Mouse (Mus musculus) retina, postnatal 7 days (tissue): ENCODE data around the gene Inpp5a.

Experiments
- DNase-seq: peaks from one replicate; pipeline ENCODE4 v3.0.0-alpha.2; 2012; ENCODE audit warnings: low read depth, low spot score

The Inpp5a gene

DNA sequence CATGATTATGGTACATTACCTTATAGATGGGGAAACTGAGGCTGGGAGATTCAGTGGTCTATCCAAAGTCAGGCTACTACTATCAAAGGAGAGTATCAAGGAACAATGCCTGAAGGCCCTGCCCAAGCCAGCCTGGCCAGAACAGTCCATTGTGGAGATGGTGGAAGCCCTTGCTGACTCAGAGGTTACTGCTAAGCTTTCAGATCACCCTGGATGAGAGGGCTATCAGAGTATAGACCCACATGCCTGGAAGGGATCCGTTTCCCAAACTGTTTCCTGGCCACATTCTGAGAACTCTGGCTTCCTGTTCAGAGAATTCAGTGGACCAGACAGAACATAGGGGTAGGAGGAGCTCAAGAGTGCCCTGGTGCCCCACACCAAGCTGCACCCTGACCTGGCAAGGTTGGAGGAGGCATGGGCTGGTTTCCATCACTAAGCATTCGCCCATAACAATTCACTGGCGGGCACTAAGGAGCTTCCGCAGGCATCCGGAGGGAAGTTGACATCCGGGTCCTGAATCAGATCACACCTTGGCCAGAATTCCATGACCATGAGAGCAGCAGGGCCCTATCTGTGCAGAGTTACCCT is 19.3 kb upstream of the Inpp5a start:
- DNase-seq, result no peak

DNA sequence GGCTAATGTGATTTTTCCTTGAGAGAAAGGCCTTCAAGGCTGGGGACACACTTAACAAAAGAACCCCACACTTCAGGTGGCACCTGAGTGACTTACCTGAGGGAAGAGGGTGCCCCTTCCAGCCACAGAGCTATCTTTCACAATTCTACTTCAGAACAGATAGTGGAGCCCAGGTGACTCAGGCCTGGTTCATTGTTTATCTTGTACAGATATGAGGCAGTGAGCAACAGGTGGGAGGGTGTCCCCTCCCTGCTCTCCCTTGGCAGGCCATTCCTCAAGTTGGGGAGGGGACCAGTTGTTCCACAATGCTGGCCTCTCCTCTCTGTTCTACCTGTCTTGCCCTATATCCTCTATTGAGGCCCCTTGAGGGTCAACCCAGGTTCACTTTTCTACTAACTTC is 17.5 kb upstream of the Inpp5a start:
- DNase-seq, result no peak

DNA sequence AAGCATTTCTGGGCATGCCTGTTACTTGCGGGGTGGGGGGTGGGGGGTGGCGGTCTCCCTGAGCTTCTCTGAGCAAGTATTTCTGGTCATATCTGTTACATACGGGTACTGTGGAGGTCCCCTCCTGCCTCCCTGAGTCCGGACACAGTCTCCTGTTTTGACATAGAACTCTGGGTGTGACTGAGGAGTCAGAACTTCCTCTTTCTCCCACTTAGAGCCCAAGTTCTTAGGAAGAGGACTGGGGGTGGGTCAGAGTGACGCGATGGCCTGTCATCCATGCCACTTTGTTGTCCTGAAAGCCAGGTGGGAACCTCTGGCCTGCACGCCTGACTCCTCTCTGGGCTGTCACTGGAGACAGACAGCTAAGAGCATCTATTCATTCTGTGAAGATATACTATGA is 11.5 kb upstream of the Inpp5a start:
- DNase-seq, result no peak

DNA sequence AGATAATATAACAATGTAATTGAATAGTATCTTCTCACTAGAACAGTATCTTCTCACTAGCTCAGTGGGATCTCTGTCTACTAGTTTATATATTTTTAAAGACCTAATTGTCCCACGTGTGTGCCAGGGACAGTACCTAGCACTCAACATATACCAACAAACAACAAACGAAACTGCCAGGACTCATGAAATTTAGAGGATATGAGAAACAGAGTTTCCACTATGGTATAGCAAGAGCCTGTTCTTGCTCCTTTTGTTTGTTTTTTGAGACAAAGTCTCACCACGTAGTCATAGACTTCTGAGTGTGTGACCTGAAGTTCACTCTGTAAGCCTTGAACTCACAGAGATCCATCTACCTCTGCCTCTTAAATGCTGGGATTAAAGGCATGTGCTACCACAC is 10.6 kb upstream of the Inpp5a start:
- DNase-seq, result no peak

DNA sequence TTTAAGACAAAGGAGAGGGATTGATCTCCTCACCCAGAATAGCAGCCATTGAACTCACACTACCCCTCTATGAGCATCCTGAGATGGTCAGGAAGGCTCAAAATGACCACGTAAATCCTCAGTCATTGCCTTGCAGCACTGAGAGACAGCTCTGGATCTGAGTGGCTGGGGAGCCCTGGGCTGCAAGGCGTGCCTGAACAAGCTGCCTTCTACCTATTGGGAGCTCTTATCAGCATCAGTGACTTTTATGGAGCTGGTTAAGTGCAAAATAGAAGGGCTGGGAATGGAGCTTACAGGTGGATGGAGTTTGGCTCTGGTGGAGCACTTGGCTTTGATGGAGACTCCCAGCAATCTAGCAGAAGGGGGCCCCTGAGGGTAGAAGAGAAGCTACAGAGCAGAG is 9.2 kb upstream of the Inpp5a start:
- DNase-seq, result no peak

DNA sequence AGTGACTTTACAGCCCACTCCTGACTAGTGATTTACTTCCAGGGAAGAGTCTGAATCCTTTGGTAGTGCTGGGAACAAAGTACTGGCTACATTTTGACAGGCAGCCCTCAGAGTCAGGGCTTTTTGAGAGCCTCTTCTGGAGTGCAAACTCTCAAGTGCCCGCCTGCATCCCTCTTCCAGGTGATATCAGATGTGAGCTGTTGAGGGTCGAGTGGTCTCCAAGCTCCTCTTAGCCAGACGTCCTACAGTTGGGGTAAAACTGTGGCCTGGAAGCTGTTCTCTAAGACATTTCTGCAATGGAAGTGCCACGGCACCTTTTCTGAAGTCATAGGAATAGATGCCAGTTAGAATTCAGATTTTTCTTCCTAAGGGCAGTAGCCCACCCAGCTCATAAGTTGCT is 8.7 kb upstream of the Inpp5a start:
- DNase-seq, result no peak

DNA sequence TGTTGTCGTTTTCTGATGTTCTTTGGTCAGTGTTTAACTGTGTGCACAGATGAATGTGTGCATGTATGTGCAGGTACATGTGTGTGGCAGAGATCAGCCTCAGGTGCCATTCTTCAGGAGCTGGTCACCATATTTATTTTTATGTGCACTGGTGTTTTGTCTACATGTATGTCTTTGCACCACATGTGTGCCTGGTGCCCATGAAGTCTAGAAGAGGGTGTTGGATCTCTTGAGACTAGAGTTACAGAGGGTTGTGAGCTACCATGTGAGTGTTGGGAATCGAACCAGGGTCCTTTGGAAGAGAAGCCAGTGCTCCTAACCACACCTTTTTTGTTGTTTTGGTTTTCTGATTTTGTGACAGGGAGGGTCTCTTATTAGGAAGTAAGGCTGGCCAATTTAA is 7.0 kb upstream of the Inpp5a start:
- DNase-seq, result no peak

DNA sequence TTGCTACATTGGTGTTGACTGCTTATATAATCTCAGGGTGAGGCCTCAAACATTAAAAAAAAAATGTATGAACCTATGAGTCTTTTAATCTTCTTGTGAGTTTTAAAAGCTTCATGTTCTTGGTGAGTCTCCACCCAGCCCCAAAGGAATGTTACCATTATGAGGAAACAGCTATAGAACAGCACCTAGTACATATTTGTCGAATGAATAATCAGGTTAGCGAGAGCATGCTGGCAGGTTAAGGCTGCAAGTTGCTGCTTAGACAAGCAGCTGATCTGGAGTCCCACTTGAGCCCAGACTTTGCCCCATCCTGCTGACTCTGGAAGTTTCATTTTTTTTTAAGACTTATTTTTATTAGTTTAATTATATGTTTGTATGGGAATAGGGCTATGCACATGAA is 6.1 kb upstream of the Inpp5a start:
- no peak for DNase-seq

DNA sequence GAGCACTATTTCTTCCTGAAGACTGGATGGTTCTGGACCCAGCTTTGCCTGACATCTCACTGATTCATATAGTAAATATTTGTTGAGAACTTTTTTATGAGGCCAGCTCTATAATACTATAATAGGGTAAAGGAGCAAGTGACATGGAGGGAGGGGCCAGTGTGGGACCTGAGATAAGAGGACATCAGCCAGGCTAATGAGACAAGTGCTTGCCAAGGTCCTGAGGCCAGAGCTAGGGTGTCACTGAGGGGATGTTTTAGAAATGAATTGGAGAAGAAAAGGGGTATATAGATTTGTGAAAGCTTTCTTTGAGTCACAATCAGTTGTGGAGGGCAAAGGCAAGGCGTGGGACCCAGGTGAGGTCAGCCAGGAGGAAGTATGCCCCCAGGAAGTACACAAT is 4.4 kb upstream of the Inpp5a start:
- no peak for DNase-seq

DNA sequence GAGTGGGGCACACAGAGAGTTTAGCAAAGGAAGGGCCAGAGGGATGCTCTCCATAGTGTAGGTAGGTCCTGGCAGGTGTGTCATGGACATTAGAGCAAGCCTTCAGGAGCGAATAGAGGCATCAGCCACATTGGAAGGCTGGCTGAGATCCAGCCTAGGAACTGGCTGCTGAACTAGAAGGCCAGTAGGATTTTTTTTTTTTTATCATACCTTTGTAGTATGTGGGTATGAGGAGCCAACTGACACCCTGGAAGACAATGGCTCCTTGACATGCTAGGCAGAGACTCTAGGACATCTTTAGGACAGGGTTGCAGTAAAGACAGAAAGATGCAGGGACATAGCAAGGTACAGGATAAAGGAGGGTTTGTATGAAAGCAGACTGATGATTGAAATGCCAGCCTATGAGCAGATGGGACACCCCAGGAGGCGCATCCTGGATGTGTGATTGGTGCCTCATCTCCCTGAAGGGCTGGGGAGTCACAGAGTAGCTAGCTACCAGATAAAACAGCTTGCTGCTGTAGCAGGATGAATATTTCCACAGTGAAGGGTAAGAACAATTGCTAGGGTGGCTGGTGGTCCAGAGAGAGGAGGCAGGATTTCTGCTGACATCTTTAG is 3.9 kb upstream of the Inpp5a start:
- DNase-seq, result no peak

DNA sequence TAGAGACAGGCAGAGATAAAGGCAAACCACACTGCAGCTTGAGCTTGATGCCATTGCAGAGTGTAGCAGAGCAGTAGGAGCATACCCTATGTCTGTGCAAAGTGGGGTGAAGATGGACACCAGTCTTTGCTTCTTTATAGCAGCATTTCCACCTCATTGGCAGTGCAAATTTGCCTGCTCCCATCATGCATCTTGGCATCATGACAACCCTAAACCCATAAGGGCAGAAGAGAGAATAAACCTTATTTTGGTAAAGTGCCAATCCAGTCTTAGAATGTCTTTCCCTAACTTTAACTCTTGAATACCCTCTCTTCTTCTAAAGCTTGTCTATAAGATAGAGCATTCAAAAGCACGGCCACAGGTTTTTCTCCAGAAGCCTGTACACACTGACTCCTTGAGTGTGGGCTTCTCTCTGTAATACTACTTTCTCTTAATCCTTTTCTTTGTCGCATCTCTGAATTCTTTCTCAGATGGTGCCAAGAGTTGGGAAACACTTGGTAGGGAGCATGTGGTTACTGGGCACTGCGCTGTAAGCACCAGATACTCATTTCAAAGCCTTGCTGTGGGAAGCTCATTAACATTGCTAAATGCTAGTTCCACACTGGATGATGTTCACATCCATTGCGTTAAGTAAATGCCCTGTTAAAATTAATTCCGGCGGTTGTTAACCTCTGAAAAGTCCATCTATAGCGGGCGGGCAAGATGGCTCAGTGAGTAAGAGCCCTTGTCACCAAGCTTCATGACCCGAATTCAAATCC is 1.8 kb upstream of the Inpp5a start:
- DNase-seq, result no peak

DNA sequence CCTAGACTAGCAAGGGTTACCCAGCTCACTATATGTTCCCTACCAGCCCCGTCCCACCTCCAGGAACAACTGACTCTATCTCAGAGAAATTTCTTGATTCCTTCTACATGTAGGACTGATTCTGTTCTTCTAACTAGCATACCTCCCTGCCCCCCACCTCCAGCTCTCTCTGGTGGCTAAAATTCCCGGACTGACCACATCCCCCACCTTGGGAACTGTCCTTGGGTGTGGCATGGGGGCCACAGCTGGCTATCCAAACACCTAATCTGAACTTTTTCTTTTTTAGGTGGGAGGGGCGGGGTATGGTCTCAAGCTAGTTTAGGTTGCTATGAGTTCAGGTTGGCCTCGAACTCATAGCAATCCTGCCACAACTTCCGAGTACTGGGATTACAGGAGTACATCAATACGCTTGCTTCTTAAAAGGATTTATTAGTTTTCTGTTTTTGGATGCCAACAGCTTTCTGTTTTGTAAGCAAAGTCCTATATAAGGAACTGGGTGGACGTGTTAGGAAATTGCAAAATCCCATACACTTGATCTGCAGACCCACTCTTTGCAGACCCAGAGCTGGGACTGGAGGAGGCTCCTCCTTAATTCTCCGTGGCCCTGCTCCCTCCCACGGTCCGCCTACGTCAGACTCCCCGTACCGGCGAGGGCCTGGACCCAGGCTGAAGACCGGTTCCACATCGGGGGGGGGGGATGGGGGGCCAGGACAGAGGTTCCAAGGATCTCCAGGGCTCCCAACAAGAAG is 814 bp upstream of the Inpp5a start:
- DNase-seq, result no peak

DNA sequence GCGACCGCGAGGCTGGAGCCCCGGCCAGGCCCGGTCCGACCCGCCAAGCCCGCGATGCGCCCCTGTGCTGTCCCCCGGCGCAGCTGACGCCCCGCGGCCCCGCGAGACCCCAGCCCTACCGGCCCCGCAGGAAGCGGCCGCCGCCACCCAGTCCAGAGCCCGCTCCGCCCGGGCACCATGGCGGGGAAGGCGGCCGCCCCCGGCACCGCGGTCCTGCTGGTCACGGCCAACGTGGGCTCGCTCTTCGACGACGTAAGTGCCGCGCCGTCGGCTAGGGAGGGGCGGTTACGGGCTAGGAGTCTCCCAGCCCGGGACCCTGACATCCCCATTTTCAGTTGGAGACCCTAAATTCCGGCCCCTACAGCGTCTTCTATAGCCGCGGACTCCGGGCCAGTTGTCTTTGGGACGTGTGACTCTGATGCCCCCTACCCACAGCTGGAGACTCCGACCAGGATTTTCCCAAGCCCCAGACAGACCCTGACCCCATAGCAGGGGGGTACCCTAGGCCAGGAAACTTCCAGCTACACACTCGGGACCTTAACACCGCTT is 378 bp downstream of the Inpp5a start:
- DNase-seq, result no peak

DNA sequence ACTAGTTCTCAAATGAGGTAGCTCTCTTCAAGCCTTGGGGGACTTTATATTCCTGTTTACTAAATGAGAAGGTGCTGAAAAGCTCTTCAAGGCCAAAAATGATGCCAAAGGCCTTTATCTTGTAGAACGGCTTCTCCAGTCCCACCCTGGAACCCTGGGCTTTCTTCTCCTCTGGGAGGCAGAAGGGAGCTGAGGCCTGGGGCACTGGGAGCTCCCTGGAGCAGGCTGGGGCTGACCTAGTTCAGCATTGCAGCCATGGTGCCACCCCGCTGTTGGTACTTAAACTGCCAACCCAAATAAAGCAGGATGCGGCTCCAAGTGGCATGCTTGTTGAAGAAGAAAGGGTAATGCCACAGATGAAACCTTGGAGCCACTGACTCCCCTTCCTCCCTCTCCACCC is 1.5 kb downstream of the Inpp5a start:
- no peak for DNase-seq

DNA sequence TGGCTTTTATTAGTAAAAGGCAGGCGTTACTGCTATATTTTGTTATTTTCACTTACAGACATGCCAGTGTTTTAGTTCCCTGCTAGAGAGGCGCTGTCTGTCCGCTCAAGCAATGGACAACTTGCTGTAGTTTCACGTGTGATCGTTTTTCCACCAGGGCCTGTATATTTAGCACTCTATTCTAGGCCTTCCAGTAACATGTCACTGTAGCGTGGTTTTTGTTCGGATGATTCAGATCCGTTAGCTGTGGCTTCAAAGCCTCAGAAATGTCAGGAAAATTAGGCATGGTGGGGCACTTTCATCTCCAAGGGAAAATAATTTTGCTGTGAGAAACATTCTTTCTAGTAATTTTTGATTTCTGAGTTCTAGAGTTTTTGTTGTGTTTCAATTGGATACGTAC is 2.0 kb downstream of the Inpp5a start:
- no peak for DNase-seq

DNA sequence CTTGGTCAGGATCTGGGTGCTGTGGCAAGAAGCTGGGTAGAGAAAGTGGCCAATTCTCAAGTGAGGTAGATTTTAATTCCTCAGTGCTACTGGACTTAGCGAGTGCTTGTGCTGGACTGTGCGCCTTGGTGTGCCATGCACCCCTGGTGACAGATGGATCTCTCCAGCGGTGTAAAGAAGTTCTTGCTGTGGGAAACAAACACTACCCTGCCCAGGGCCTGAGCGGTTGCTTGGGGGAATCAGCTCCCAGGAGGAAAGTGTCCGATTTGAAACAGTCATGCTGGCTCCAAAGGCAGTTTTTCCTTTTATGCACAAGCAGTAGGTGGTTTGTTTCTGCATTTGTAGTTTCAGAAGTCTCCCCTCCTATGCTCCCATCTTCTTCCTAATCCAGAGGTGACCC is 2.8 kb downstream of the Inpp5a start:
- DNase-seq, result no peak

DNA sequence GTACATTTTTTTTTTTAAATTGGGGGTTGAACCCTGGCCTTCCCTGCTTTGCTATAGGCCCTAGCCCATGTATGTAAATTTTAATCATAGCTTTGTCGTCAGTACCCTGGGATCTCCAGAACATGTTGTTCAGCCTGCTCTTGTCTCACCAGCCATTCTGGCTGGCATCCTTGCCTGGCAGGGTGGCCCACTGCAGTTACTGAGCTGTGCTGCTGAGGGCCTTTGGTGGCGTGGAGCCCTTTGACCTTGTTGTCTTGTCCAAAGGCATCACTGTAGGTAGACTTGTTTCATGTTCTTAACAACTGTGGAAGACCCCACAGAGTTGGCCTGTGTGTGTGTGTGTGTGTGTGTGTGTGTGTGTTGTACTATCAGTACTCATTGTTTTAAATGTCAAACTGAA is 3.2 kb downstream of the Inpp5a start:
- DNase-seq, result no peak

DNA sequence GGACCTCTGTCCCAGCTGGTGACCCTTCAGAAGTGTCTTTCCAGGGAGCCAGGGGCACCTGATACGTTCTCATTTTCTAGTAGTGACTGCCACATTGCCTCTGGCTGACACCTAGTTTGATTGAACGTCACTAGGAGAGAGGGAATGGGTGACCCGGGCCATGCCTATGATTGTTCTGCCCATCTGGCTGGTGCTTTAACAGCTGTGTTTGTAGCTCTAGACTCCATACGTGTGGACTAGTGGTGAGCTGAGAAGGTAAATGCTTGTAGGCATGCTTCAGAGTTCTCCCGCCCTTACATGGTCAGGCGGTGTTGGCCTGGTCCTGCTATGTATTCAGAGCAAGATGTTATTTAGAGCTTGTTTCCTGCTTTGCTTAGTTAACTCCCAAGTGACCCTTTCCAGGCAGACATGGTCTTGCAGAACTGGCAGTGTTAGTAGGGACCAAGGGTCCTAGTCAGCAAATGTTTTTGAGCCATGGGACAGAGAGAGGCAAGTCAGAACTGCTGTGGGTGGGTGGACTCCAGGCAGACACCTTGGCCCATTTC is 3.9 kb downstream of the Inpp5a start:
- DNase-seq, result no peak

DNA sequence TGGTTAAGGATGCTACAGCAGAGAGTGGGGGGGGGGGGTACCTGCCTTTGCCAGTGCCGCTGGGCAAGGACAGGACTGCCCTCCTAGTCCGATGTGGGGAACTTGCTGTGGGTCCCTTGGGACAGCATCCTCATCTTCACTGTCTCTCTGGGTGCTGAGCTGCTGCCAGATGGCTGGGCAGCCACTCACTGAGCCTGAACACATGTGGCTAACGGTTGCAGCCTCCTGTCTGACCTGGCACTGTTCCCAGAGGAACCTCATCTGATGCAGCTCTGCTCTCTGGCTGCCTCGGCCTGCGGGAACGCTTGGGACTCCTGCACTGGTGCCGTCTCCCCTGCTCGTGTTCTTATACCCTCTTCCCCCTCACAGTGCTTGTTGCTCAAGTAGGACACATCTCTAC is 8.6 kb downstream of the Inpp5a start:
- peak; percentile 56 for DNase-seq

DNA sequence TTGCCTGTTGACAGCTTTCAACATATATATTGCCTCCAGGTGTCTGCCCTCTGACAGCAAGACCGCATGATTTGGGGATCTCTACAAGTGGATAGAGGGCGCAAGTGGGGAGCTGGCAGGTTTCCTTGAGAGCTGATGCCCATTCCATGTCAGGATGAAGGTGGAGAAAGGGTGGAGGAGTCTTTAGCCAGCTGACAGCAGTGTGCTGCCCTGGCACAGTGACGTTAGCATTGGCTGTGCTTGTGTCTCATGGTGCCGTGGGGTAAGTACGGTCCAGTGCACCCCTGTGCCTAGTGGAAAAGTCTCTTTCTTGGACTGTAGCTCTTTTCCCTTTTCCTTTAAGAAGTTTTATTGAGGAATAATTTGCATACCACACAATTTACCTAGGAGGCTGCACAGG is 9.2 kb downstream of the Inpp5a start:
- DNase-seq, result no peak

DNA sequence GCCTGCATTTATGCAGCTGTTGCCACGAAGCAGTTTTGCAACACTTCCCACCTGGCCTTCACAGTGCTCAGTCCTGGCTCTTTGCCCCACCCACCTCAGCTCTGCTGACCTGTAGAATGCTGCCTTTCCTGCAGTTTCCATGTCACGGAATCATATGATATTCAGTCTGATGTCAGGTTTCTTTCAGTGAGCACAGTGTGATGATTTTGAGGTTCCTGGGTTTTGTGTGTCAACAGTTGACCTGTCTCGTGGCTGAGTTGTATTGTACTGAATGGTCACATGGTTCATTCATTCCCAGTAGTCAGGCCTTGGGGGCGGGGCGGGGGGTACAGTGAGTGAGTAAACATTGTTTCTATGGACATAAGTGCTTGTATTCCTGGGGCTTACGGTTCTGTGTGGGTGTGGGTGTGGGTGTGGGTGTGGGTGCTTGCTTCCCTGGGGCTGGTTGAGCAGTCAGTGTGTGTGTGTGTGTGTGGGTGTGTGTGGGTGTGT is 9.7 kb downstream of the Inpp5a start:
- DNase-seq, result no peak

DNA sequence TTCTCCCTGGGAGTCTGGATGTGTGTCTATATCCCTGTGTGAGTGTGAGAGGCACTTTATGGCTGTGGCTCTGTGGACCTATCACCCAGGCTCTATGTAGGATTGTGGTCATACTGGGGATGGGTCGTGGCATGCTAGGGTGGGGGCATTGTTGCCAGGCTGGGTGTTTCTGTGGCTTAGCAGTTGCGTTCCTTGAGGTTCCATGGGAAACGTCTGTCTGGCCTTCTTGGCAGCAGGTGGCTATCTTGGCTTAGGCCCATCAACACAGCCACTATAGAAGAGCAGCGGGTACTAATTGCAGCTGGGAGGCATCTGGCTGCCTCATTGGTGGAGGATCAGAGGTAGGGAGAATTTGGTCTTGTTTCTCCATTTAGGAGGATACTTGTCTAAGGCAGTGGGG is 10.7 kb downstream of the Inpp5a start:
- no peak for DNase-seq
